Mouse (Mus musculus) heart, postnatal 0 days (tissue): Measurements from ENCODE around the gene Nr2f1.

Experiments used
- CTCF ChIP-seq: IDR thresholded peaks from 2 replicates; pipeline ENCODE4 v1.5.1; 2016; ENCODE audit warnings: antibody characterized with exemption, control low read depth, low read depth
- EP300 ChIP-seq: IDR thresholded peaks from 2 replicates; pipeline ENCODE4 v1.6.1; 2016; ENCODE audit warnings: antibody characterized with exemption, low read depth

GRCm38 (mm10) chr13:78168166-78168565 is 31.4 kb downstream of the Nr2f1 start:
- no peak for TF ChIP-seq EP300
- no peak for TF ChIP-seq CTCF
